Mouse (Mus musculus) testis, adult 2 months (tissue): ENCODE measurements around the gene Tec.

Source experiments
- CTCF ChIP-seq: fragments of 200-500 bp; IDR thresholded peaks from 2 replicates; pipeline ENCODE4 v1.5.1; 2012; ENCODE audit warnings: low read depth, mild to moderate bottlenecking, inconsistent platforms, low read length, moderate library complexity; ENCODE audit not compliant: control insufficient read depth, insufficient read depth, insufficient replicate concordance
- POLR2A ChIP-seq: fragments of 200-500 bp; IDR thresholded peaks from 2 replicates; pipeline ENCODE4 v1.6.1; 2012; ENCODE audit warnings: low read depth, mild to moderate bottlenecking, inconsistent platforms, low read length, moderate library complexity; ENCODE audit not compliant: control insufficient read depth

DNA sequence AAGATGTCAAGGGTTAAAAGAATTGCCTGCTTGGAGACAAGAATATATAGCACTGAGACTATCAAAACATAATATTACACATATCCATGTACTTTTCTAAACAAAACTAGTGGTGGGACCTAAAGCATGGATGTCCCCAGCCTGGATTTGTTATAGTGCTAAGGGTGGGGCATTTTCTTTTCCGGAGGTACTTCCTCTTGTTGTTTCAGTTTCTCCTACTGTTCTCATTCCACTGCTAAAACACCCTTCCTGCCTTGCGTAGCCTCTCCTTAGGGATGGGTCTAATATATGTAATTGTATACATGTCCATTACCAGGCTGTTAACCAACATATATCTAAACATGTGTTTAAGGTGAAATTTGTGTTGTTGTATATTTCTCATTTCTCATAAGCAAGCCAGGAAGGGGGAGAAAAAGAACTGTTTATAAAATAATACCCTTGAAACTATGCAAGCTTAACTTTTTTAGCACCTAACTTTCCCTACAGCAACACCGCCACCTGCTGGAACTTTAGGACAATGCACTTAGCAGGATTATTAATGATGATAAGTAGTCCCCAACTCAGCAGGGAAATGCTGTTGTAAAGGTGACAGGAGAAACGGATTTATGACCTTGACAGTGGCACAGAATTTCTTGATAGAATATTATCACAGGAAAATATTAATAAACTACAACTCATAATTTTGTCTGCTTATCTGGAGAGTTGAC lies 157.6 kb downstream of the Tec start:
- TF ChIP-seq CTCF: peak; percentile 39; the same call in 1 of the 2 replicates
- no peak for TF ChIP-seq POLR2A
